Mouse (Mus musculus) bone marrow, adult 2 months (tissue): ENCODE data around the gene Abhd10. TPM values are rescaled to one million over a fixed set of nuclear protein-coding genes. Genes with fewer than 3 reads are reported as not detected.

Source experiments
- H3K27ac ChIP-seq: fragments of 200-500 bp; 2 replicates; pipeline ENCODE4 v1.5.1; 2012; ENCODE audit warnings: low read depth, mild to moderate bottlenecking, control low read depth, inconsistent platforms, low read length; ENCODE audit not compliant: control insufficient read depth, poor library complexity, insufficient read depth
- H3K4me1 ChIP-seq: fragments of 200-500 bp; 2 replicates; pipeline ENCODE4 v1.6.1; 2011; ENCODE audit warnings: low read length; ENCODE audit not compliant: control insufficient read depth, insufficient read depth
- H3K4me3 ChIP-seq: fragments of 200-500 bp; replicated peaks from 2 replicates; pipeline ENCODE3; 2011; ENCODE audit warnings: mild to moderate bottlenecking, low read depth, low read length, control low read depth; ENCODE audit not compliant: control insufficient read depth
- CTCF ChIP-seq: fragments of 200-500 bp; IDR thresholded peaks from 2 replicates; pipeline ENCODE4 v1.5.1; 2011; ENCODE audit warnings: low read length, control low read depth; ENCODE audit not compliant: control insufficient read depth, insufficient read depth
- POLR2A ChIP-seq: fragments of 200-500 bp; IDR thresholded peaks from 2 replicates; pipeline ENCODE4 v1.6.1; 2011; ENCODE audit warnings: low read depth, mild to moderate bottlenecking, control low read depth, low read length, borderline replicate concordance; ENCODE audit not compliant: control insufficient read depth
- WGBS: fragments of 180-500 bp; shearing (Covaris S2); methylation state at CpG from one replicate; pipeline ENCODE4 v1.1.7; 2018; 5-methylcytosine and 5-hydroxymethylcytosine counted together
- polyA plus RNA-seq: library from polyadenylated mRNA; stranded (reverse); fragments of >200 nt; gene quantifications from 2 replicates; pipeline ENCODE4 v1.2.4, GENCODE M21; 2011; ENCODE audit warnings: low replicate concordance; ENCODE audit not compliant: missing spikeins, insufficient read depth, insufficient read length

Gene Abhd10
- polyA plus RNA-seq, 1 experiment, result 13.8 TPM

DNA sequence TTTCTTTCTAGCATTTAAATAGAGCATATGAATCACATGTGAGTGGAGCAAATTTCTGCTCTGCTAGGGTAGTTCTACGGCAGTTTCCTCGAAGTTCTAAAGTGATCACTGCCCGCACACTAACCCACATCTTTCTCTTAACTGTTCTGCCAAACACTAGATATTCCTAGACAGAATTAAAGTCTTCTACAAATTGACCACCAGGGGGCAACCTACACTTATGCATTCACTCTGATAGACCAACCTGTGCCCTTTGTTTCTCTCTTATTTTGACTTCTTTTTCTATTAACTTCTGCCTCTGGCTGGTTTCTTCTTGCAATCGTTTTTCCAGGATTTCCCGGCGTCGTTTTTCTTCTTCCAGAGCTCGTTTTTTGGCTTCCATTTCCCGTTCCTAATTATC is 14.1 kb upstream of the Abhd10 start:
- no peak overlapping the region for H3K4me3 ChIP-seq
- H3K4me1 ChIP-seq, result no peaks in the 10 kb centered on the region; the same call in 1 of the 2 replicates
- no peak overlapping the region for H3K27ac ChIP-seq
- 10% methylated on average over 9 of the region's 9 CpGs for WGBS
- TF ChIP-seq POLR2A (no peak), CTCF (0 out of 2 replicates have a peak, but pooled peaks have one; percentile 2)

DNA sequence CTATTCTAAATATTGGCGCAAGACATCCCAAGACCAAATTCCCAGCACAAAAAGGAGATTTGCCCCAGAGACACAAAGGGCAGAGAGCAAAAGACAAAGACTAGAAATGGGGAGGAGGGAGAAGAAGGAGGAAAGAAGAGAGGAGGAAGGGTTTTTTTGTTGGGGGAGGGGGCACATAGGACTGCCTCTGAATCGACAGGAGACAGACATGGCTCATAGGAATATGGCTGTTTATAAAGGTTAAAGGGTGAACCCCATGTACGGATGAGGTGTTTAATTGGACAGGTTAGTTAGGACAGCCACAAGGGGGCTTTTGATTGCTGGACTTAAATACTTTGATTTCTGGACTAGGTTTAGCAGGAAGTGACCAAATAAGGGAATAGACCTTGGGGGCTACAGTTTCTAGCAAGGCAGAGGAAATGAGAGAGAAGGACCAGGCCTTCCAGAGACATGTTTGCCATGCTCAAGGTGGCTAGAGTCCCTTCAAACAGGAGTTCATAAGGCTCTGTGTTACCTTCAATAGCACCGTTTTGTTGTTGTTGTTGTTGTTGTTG is 913 bp upstream of the Abhd10 start:
- 75% methylated on average over 4 of the region's 4 CpGs for WGBS
- H3K4me3 ChIP-seq, result no peak overlapping the region
- no peaks in the 10 kb centered on the region for H3K4me1 ChIP-seq
- no peak for TF ChIP-seq CTCF
- no peak for TF ChIP-seq POLR2A
- H3K27ac ChIP-seq, result no peak overlapping the region

DNA sequence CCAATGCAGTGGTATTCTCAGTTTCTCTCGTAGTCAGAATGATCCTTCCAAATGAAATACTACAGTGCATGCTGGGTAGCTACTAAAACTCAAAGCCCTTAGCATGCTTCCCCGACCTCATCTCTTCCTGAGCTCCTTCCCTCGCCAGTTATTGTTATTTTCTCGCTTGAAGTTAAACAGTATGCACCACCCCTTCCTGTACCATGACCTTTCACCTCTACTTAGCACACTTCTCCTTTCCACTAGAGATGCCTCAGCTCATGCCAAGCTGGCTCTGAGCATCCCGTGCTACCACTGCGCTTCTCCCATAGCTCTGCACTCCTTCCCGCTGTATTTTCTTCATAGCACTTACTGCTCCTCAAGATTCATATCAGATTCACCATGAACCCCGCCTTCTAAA is 4.9 kb downstream of the Abhd10 start:
- 67% methylated on average over 8 of the region's 8 CpGs for WGBS
- peaks cover 4% of the 10 kb centered on the region for H3K4me1 ChIP-seq
- H3K4me3 ChIP-seq, result no peak overlapping the region
- TF ChIP-seq POLR2A, result no peak
- no peak for TF ChIP-seq CTCF
- H3K27ac ChIP-seq, result no peak overlapping the region

DNA sequence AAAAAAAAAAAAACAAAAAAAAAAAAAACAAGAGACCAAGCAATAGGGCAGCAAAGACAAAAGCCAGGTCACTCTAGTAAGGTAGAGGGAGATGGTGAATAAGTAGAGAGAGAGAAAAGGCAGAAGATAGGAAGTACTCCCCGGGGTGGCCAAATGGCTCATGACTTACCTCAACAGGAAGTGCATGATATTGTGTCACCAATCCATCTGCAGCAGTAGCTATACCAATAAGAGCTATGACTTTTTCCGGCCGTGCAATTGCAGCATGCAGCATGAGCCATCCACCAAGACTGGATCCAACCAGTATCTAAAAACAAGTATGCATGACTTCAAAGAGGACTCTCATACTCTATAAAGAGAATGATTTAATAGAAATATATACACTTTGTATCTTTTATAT is 6.0 kb downstream of the Abhd10 start:
- no peak overlapping the region for H3K27ac ChIP-seq
- 41% methylated on average over 3 of the region's 3 CpGs for WGBS
- no peak overlapping the region for H3K4me3 ChIP-seq
- H3K4me1 ChIP-seq, result peaks cover 4% of the 10 kb centered on the region
- TF ChIP-seq CTCF, result no peak
- no peak for TF ChIP-seq POLR2A

DNA sequence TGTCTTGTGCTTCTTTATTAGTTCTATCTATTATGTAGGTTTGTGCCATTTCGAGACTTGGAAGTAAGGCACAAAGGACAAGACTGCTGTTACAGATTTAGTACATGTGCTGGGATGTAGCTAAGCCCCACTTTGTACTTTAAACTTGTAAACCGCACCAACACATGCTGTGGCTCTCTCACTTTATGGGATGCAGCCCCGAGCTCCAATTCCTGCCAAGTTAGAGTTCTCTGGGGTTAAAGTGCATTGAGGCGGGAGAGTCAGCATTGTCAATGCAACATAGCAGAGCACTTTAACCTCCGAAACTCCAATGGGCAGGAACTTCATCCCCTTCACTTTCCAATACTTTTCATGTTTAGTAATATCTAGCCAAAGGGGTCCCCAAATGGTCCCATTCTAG is 13.6 kb downstream of the Abhd10 start:
- no peaks in the 10 kb centered on the region for H3K4me1 ChIP-seq
- TF ChIP-seq CTCF (no peak), POLR2A (no peak)
- H3K4me3 ChIP-seq, result no peak overlapping the region
- 83% methylated on average over 5 of the region's 5 CpGs for whole genome bisulfite sequencing
- H3K27ac ChIP-seq, result no peak overlapping the region

DNA sequence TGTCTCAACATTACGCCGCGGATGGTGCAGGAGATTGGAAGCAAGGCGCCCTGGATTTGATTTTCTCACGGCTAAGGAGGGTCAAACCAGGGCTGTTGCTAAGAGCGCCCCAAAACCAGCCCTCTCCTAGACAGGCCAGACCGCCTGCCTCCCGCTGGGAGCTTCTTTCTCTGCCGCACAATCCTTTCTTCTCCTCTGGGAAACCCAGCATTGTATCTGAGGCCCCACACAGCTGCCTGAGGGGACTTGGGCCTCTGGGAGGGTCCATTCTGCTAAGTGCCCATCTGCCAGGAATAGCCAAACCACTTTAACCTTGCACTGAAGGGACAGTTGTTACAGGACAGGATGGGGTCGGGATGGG is 18.0 kb downstream of the Abhd10 start:
- TF ChIP-seq POLR2A (no peak), CTCF (no peak)
- no peaks in the 10 kb centered on the region for H3K4me1 ChIP-seq
- H3K27ac ChIP-seq, result no peak overlapping the region
- H3K4me3 ChIP-seq, result no peak overlapping the region
- WGBS, result 25% methylated on average over 10 of the region's 10 CpGs

DNA sequence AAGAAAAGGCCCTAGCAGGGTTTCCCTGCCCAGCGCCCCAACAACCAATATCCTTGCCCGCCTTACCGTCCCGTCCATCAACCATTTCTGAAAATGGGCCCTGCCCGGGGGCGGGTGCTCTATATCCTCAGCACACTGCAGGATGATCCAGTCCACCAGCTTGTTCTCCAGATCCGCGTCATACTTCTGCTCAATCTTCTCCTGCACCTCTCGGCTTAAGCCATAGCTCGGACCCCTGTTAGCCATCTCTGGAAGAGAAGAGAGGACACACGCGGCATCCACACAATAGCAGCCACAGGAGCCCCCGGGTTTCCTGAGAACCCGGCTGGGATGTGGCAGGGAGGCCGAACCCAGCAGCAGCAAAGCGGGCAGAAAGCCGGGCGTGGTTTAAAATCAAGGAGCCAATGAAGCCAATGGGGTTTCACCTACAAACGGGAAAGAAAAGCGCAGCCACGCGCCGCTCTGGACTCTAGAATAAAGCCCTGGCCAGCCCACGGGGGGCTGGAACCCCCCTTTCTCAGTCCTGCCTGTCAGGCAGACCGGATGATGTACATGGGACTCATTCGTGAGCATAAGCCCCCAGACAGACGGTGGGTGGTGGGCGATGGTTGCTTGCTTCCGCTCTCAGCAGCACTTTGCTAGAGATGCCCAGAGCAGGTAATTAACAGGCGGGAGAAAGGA is 18.6 kb downstream of the Abhd10 start, which contains the start of gene Tagln3:
TSS of gene Tagln3 (minus strand) at position 548 of the 681 bp plus-strand sequence.
- Histone ChIP-seq H3K27ac (no peak within 1 kb of the TSS), H3K4me3 (no peak within 1 kb of the TSS), H3K4me1 (no peaks in the 10 kb centered on the region)
- no peak for TF ChIP-seq POLR2A
- no peak for TF ChIP-seq CTCF
- 3% methylated on average over 30 of the region's 30 CpGs for WGBS

DNA sequence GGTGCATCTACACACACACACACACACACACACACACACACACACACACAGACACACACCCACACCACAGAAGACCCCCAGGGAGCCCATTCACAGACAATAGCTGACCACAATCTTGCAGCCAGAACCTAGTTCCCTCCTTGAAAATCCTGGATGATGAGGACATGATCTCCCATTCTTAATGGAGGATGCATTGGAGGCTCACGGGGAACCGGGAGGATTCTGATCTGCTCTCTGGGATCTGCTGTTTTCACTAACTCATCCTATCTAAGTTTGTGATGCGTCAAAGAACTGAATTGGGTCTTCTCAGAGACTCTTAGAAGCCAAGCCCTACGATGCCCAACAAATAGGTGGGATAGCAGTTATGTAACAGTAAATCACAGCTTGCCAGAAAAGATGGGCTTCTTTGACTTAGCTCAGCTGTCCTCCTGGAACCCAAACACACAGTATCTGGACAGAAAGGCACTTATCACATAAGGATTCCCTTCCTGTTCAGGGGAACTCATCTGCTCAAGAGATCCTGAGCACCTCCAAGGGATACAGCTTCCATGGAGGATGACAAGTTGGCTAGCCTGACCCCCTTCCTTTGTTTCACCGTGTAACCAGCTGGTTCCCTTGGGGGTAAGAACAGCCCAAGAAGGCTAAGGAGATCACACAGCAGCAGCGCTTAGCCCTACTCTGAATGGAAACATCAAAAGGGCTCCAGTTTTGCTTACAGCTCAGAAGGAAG is 19.4 kb downstream of the Abhd10 start:
- H3K4me3 ChIP-seq, result no peak overlapping the region
- H3K4me1 ChIP-seq, result no peaks in the 10 kb centered on the region
- no peak for TF ChIP-seq CTCF
- TF ChIP-seq POLR2A, result no peak
- H3K27ac ChIP-seq, result no peak overlapping the region
- WGBS, result 75% methylated on average over 6 of the region's 6 CpGs
